Mouse (Mus musculus): ENCODE measurements around the gene Mex3a.

DNA sequence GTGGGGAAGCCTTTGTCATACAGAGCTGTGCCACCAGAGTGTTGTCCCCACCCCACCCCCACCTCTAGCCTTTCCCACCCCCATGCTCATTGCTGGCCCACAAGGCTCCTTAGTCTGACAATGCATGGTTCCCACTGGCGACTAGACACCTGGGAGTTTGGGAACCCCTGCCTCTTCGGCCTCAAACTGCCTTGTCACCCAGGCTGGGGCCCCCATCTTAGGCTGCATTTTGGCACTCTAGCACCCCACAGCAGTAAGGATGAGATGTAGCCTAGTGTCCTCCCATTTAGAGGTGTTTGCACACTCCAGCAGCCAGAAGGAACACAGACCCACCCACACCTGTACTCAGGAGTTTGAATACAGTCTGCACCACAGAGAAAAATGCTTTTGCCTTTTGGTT, 41.6 kb downstream of the Mex3a start:
- TF ChIP-seq POLR2A (IDR thresholded peaks at IDR 0.05; ENCODE audit: low read depth, low read length) (no peak), CTCF (IDR thresholded peaks at IDR 0.05; ENCODE audit: extremely low read depth, insufficient read depth, insufficient read length, insufficient replicate concordance) (no peak)
